10 mouse cellular contexts compared by ENCODE assay signal in the genomic region with DNA sequence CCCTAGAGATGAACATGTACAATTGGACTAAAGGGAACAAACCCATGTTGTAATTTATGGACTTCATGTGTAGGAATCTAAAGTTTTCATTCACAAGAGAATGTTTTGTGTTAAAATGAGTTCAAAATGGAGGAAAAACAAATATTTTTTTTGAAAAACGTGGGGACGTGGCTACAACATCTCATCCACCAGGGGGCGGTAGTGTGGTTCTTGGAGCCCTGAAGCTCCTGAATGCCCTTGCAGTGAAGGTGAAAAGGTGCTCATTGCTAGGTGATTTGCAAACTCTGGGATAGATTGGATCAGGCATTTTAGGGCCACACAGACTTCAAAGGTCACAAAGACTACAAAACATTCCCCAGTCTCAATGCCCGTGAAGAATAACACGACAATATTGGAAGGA.
DNase-seq lines count a peak whose midpoint lies in the region; ATAC-seq and TF ChIP-seq lines count a peak whose summit lies in the region.
"Had no signal": no experiment of that assay in that cellular context is flagged by ENCODE, and none has a peak within 500 bp of the region (broad histone marks: within the 10 kb centered on the region; RNA-seq: fewer than 3 reads in every experiment).

No protein-coding gene starts in this region.

- no peak overlapping the region for H3K4me3 ChIP-seq in kidney, embryonic 15.5 days (replicated peaks)
- no peak overlapping the region for H3K4me3 ChIP-seq in bone marrow macrophage, adult 2 months (ENCODE audit: insufficient read depth, low read length)
- H3K4me3 ChIP-seq in embryonic facial prominence, embryonic 11.5 days (ENCODE audit: low read depth, low read length), result no peak overlapping the region
- H3K4me3 ChIP-seq: erythroblast, embryonic 14.5 days; lung, embryonic 15.5 days had no signal

- no peak overlapping the region for H3K9ac ChIP-seq in kidney, embryonic 15.5 days
- H3K9ac ChIP-seq in embryonic facial prominence, embryonic 11.5 days (replicated peaks; ENCODE audit: low read length), result no peak overlapping the region
- H3K9ac ChIP-seq: lung, embryonic 15.5 days had no signal

- H3K36me3 ChIP-seq in kidney, embryonic 15.5 days, result no peaks in the 10 kb centered on the region
- no peaks in the 10 kb centered on the region for H3K36me3 ChIP-seq in embryonic facial prominence, embryonic 11.5 days (replicated peaks; ENCODE audit: control insufficient read depth, insufficient read depth, low read depth, low read length)
- H3K36me3 ChIP-seq: lung, embryonic 15.5 days had no signal

- 24% methylated on average over 5 of the region's 5 CpGs for whole genome bisulfite sequencing in kidney, embryonic 15.5 days
- 26% methylated on average over 5 of the region's 5 CpGs for WGBS in embryonic facial prominence, embryonic 11.5 days

- ATAC-seq in kidney, embryonic 15.5 days (replicated peaks; ENCODE audit: low FRiP score), result no peak
- ATAC-seq in embryonic facial prominence, embryonic 11.5 days (replicated peaks; ENCODE audit: insufficient number of reproducible peaks, low FRiP score, low TSS enrichment, low read depth), result no peak
- no peak for ATAC-seq in megakaryocyte-erythroid progenitor cell, adult 5-6 weeks (replicated peaks; ENCODE audit: low FRiP score, low TSS enrichment, poor library complexity, severe bottlenecking)

- no peak for TF ChIP-seq POLR2A in bone marrow macrophage, adult 2 months (IDR thresholded peaks at IDR 0.05; ENCODE audit: borderline replicate concordance, low read depth, low read length)

- H3K27ac ChIP-seq in kidney, embryonic 15.5 days, result no peak overlapping the region
- no peak overlapping the region for H3K27ac ChIP-seq in bone marrow macrophage, adult 2 months (ENCODE audit: insufficient read depth, low read depth, low read length)
- H3K27ac ChIP-seq in embryonic facial prominence, embryonic 11.5 days (replicated peaks; ENCODE audit: low read depth, low read length), result no peak overlapping the region
- H3K27ac ChIP-seq: lung, embryonic 15.5 days had no signal

- no peaks in the 10 kb centered on the region for H3K4me1 ChIP-seq in kidney, embryonic 15.5 days
- H3K4me1 ChIP-seq in bone marrow macrophage, adult 2 months (ENCODE audit: control insufficient read depth, insufficient read depth, low read length), result no peaks in the 10 kb centered on the region
- no peaks in the 10 kb centered on the region for H3K4me1 ChIP-seq in embryonic facial prominence, embryonic 11.5 days (ENCODE audit: control insufficient read depth, insufficient read depth, low read length)
- H3K4me1 ChIP-seq: lung, embryonic 15.5 days had no signal

- H3K27me3 ChIP-seq in kidney, embryonic 15.5 days, result no peaks in the 10 kb centered on the region
- H3K27me3 ChIP-seq in embryonic facial prominence, embryonic 11.5 days (ENCODE audit: control insufficient read depth, insufficient read depth, low read length), result no peaks in the 10 kb centered on the region
- H3K27me3 ChIP-seq: lung, embryonic 15.5 days had no signal

- peak; percentile 20 for DNase-seq in kidney, adult 11 months
- peak; percentile 6 for DNase-seq in MEL-GATA-1-ER (ENCODE audit: extremely low read depth, low read depth)
- peak; percentile 76 for DNase-seq in embryonic facial prominence, embryonic 11.5 days (ENCODE audit: low spot score)
- peak; percentile 52 to 74 for DNase-seq in left cerebral cortex, adult 18-20 months (ENCODE audit: low spot score in 2 of 2)
- DNase-seq in retina, embryonic 14.5 days (ENCODE audit: low spot score), result peak; percentile 82

- no peak overlapping the region for H3K4me2 ChIP-seq in kidney, embryonic 15.5 days
- H3K4me2 ChIP-seq in embryonic facial prominence, embryonic 11.5 days (ENCODE audit: low read depth, low read length), result no peak overlapping the region
- H3K4me2 ChIP-seq: lung, embryonic 15.5 days had no signal

- no peaks in the 10 kb centered on the region for H3K9me3 ChIP-seq in kidney, embryonic 15.5 days (replicated peaks)
- H3K9me3 ChIP-seq in embryonic facial prominence, embryonic 11.5 days (replicated peaks; ENCODE audit: control insufficient read depth, low read length), result no peaks in the 10 kb centered on the region
- H3K9me3 ChIP-seq: lung, embryonic 15.5 days had no signal

- TF ChIP-seq CTCF in bone marrow macrophage, adult 2 months (IDR thresholded peaks at IDR 0.05; ENCODE audit: low read depth, low read length), result peak; percentile 76

Comparison
In these comparisons a context has a peak if more than half of its experiments do, and no peak if none do; other contexts are left out.
1. DNase-seq: peak in every context shown above with its lines; median percentile 82 in retina, embryonic 14.5 days; 76 in embryonic facial prominence, embryonic 11.5 days; 63 in left cerebral cortex, adult 18-20 months; 20 in kidney, adult 11 months; 6 in MEL-GATA-1-ER.